Mouse (Mus musculus) gastrocnemius, postnatal 25 days (tissue): ENCODE measurements at regions not wholly inside any gene's neighbourhood (a gene's known extent, or its start where the extent isn't known, plus 50 kb on each side); places are given as distances from the start of the nearest gene placed in this dataset.

Source experiments
- DNase-seq: peaks from one replicate; pipeline ENCODE4 v3.0.0; 2022

DNA sequence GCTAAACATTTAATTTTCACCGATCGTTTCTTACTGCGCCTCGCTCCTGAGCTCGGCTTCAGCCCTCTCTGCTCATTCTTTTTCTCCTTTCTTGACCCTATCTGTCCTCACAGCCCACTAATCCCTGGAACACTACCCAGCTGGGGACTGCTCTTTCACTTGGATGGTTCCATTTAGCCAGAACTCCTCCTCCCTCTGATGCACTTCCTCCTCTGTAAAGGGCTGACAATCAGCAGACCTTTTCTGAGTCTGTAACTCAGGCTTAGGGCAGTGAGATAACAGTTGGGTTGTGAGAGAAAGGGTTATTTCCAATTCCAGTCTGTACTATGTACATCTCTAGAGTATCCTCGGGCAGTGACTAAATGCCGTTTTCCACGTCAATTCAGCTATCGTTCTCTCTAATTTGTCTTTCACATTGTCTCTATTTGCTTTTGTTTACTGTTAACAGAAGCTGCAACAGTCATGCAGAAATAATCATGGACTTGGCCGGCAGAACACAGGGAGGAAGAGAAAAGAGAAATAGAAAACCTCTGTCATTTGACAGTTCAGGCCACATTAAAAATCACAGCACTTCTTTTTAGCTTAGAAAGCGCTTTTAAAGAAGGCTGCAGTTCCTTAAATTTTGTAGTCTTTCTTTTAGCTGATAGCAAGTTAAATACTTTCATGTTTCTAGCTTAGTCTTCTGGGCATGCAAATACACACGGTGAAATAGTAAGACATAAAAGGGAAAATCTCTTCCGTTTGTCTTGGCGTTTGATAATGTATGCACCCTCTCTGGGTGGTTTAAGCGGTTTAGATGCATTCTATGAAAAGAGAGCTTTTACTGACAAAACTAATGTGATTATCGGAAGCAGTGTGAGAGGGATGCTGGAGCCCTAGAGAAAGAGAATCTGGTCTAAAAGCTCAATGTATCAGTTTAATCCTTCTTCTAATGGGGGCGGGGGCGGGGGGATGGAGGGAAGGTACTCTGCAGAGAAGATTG lies 94.7 kb upstream of the Fam181b start:
- no peak for DNase-seq

DNA sequence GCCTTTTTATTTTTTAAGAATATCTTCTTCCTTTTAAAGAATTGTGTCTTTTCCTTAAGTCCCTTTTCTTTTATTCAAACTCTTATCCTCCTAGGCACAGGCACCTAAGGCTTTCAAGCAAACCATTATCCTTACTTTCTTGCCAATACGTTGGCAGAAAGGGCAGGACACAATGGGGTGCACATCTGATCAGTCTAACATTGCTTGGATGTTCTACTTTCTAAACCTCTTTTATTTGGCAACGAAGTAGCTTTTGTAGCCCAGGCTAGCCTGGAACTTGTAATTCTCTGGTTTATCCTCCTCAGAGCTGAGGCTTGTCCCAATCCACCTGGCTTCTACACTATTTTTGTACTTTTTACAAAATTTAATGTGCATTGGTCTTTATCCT lies 94.0 kb upstream of the Fam181b start:
- no peak for DNase-seq

DNA sequence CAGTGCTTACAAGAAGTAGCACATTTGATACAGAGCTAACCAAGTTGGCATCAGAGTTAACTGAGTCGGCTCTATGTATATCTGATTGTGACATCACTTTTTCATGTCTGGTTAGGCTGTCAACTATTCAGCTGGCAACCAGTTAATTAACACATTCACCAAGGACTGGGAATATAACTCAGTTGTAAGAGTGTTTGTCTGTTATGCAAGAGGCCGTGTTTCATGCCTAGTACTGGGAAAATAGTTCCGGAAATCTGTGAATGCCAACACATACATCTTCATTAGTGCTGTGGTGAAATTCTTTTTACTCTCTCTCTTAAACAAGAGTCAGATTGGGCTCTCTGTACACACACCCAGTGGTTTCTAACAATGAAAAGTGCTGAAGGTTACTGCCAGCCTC lies 80.8 kb upstream of the Fam181b start:
- no peak for DNase-seq

DNA sequence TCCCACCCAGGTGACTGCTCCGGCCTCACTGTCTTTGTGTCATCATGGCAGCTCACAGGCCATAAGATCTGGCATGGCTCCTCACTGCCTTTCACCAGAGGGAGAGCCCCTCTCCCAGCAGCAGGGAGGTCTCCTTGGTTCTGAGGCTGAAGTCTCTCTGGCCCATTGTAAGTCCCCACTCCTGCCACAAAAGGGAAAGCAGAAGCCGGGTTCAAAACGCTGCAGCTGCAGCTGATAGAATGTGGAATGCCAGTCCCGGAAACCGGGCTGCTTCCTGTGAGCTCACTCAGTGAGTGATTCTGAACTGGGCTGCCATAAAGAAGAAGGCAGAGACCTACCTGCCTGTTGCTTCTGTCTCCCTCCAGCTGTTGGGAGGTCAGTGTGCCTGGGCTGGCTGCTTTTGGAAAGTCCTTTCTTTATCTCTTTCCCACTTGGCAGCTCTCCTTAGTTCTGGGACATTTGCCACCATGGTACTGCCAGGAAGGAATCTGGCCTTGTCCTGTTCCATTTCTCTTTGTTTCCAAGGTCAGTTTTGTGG lies 72.9 kb upstream of the Fam181b start:
- peak; percentile 10 for DNase-seq

DNA sequence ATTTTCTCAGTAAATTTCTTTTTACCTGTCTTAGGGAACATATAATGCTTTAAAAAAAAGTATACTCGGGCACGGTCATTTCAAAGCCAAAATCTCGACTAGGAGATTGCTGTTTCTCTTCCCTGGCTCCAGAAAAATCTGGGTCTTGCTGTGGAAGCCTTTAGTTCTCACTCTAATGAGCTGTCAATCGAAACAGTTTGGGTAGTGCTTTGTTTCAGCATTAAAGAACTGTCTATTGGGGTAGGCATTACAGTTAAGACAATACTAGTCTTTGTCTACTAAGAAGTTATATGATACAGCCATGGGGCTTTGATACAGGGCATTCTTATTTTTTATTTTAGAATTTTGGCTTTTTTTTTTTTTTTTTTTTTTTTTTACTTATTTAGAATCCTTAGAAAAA lies 71.9 kb upstream of the Fam181b start:
- DNase-seq, result no peak

DNA sequence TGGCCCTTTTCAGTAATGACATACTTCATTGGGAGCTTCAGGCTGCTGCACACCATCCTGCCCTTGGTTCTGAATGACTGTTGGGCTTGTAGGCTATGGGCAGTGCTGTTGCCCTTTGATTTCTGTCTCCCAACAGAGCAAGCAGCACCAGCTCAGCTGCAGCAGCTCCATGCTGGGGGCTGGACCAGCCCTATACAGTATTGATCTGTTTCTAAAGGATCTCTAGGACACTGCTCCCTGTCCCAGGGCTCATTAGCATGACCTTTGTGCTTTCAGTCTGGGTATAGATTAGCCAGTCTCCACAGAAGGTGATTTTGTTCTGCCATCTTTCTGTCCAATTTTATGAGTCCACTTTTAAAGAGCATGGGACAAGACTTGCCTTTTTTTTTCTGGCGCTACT lies 60.3 kb upstream of the Fam181b start:
- no peak for DNase-seq

DNA sequence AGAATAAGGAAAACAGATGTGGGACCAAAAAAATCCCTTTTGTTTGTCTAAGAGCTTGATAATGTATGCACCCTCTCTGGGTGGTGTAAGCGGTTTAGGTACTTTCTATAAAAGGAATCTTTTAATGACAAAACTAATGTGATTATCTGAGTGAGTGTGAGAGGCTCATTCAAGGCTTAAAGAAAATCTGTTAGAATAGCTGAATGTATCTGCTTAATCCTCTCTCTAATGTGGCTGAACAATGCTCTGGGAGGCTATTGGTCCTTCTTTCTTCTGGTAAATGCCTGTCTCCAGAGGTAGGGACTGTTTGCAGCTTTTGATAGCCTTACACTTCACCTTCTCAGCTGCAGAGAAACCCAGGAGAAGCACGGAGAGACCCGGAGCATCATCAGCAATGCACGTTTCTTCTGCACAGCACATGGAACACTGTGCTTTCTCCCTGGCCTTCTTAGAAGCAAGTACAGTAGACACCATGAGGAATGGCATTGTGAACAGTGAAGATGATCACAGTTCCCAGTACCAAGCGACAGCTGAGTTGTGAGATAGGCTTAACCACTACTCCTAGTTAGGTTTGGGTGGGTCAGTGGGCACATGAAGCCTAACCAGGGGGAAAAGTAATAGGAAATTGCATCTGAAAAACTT lies 56.1 kb upstream of the Fam181b start:
- DNase-seq, result no peak

DNA sequence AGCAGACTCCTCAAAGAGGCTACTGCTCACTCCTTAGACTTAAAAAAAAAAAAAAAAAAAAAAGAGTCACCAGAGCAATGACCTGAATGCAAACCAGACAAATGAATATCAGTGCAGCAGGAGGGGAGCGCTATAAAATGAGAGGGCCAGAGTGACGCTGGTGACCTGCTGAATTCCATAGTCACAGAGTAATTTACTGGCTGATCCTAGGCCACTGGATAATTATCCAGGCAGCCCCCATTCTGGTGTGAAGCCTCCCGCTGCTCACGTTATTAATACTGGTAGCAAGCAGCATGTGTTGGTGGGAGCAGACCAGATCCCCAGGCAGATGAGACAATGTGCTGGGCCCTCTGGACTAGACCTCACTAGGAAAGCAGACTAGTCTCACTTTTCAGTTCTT lies 53.4 kb upstream of the Fam181b start:
- DNase-seq, result no peak
